Mouse (Mus musculus) heart, postnatal 0 days (tissue): Measurements from ENCODE around the gene Gm13279. TPM values are rescaled to one million over a fixed set of nuclear protein-coding genes. Genes with fewer than 3 reads are reported as not detected.
"Not testable (repeated sequence)": the region's sequence is repeated elsewhere in the genome, so short reads cannot be mapped to it uniquely, and the experiment has no call there.

Source experiments
- ATAC-seq: fragments of 200-750 bp; cut with Nextera tagmentation; 2 replicates; pipeline ENCODE4 v1.8.0; 2017; ENCODE audit warnings: low read depth, moderate number of reproducible peaks, moderate library complexity; ENCODE audit not compliant: insufficient read depth
- DNase-seq: peaks from one replicate; pipeline ENCODE4 v3.0.0-alpha.2; 2016; ENCODE audit warnings: low spot score
- H3K27ac ChIP-seq: fragments of 300-500 bp; sonication (generic); 2 replicates; pipeline ENCODE4 v1.5.1; 2014; ENCODE audit warnings: low read depth, mild to moderate bottlenecking
- H3K27me3 ChIP-seq: fragments of 300-500 bp; sonication (generic); 2 replicates; pipeline ENCODE4 v1.6.1; 2014; ENCODE audit warnings: low read length, mixed read lengths; ENCODE audit not compliant: control insufficient read depth, insufficient read depth
- H3K36me3 ChIP-seq: fragments of 300-500 bp; sonication (generic); replicated peaks from 2 replicates; pipeline ENCODE4 v1.6.1; 2014; ENCODE audit warnings: low read length, mixed read lengths; ENCODE audit not compliant: control insufficient read depth, insufficient read depth
- H3K4me1 ChIP-seq: fragments of 300-500 bp; sonication (generic); 2 replicates; pipeline ENCODE4 v1.6.1; 2014; ENCODE audit warnings: antibody characterized with exemption; ENCODE audit not compliant: control insufficient read depth, insufficient read depth
- H3K4me2 ChIP-seq: fragments of 300-500 bp; sonication (generic); 2 replicates; pipeline ENCODE4 v1.6.1; 2014; ENCODE audit warnings: low read depth, mild to moderate bottlenecking, low read length, moderate library complexity
- H3K4me3 ChIP-seq: fragments of 300-500 bp; sonication (generic); 2 replicates; pipeline ENCODE4 v1.5.1; 2014; ENCODE audit warnings: low read depth, low read length
- H3K9ac ChIP-seq: fragments of 300-500 bp; sonication (generic); replicated peaks from 2 replicates; pipeline ENCODE4 v1.6.1; 2014; ENCODE audit warnings: low read depth, low read length, mixed read lengths
- H3K9me3 ChIP-seq: fragments of 300-500 bp; sonication (generic); replicated peaks from 2 replicates; pipeline ENCODE4 v1.6.1; 2016; ENCODE audit warnings: low read length; ENCODE audit not compliant: control insufficient read depth
- CTCF ChIP-seq: IDR thresholded peaks from 2 replicates; pipeline ENCODE4 v1.5.1; 2016; ENCODE audit warnings: antibody characterized with exemption, control low read depth, low read depth
- EP300 ChIP-seq: IDR thresholded peaks from 2 replicates; pipeline ENCODE4 v1.6.1; 2016; ENCODE audit warnings: antibody characterized with exemption, low read depth
- WGBS: fragments of 180-500 bp; shearing (Covaris S2); extraction: QIAGEN DNeasy Blood & Tissue Kit; methylation state at CpG from one replicate; pipeline ENCODE4 v1.1.7; 2014; 5-methylcytosine and 5-hydroxymethylcytosine counted together
- polyA plus RNA-seq: library from polyadenylated mRNA; unstranded; fragments of >200 nt; fragmentation: Nextera tagmentation; extraction: Ambion mirVana; gene quantifications from 2 replicates; pipeline ENCODE4 v1.2.1, GENCODE M21; 2015
- total RNA-seq: library from RNA; depleted of rRNA; stranded (reverse); fragments of >200 nt; gene quantifications from 2 replicates; pipeline ENCODE4 v1.2.3, GENCODE M21; 2014; ENCODE audit warnings: low replicate concordance

Gm13279 gene
- total and polyA plus RNA-seq, 2 experiments from 2014 or later = not detected

DNA sequence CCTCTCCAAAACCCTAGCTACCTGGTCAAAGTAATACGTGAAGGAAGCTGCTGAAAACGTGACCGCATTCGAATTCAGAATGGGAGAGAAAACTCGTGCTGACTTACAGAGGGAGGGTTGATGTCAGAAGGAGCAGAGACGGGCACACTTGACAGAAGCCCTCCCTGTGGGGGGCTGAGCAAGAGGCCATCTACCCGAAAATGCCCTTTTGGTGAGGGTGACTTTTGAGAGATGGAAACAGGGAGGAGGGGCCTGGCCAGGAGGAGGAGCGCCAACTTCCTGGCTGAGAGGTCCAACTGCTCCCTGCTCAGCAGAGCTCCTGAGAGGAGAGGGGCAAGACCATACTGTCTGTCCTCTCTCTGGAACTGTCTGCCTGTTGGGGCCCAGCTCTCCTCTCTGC, 8.0 kb downstream of the Gm13279 start, which contains the start of gene Gm13288:
TSS of gene Gm13288 (plus strand) at position 301 of the 400 bp plus-strand sequence.
- not testable (repeated sequence) for H3K9ac ChIP-seq, H3K36me3 ChIP-seq, ATAC-seq, H3K4me1 ChIP-seq, H3K27ac ChIP-seq, H3K4me2 ChIP-seq, H3K9me3 ChIP-seq, DNase-seq, H3K27me3 ChIP-seq
- no CpG with 5 or more reads among the region's 8 CpGs for WGBS
- 0 out of 2 replicates have a peak within 1 kb of the TSS, but pooled peaks have one; percentile 24 for H3K4me3 ChIP-seq

DNA sequence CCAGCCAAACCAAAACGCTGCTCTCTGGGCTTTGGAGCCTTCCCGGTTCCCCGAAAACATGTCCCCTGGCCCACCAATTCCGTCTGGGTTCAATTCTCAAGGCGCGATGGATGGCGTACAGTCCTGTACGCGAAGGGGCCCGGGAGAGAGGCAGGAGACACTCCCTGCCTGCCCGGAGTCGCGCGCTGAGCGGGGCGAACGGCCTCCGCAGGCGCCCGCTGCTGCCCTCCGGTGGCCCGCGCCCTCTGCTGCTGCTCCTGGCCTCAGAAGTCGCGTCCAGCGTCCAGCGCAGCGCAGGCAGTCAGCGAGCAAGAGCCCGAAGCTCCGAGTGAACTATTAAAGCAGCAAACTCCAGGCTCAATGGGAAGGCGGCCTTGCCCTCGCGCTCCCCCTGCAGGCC, 8.6 kb downstream of the Gm13279 start:
- WGBS = 0% methylated on average over 4 of the region's 34 CpGs
- DNase-seq, H3K4me2 ChIP-seq: not testable (repeated sequence)

DNA sequence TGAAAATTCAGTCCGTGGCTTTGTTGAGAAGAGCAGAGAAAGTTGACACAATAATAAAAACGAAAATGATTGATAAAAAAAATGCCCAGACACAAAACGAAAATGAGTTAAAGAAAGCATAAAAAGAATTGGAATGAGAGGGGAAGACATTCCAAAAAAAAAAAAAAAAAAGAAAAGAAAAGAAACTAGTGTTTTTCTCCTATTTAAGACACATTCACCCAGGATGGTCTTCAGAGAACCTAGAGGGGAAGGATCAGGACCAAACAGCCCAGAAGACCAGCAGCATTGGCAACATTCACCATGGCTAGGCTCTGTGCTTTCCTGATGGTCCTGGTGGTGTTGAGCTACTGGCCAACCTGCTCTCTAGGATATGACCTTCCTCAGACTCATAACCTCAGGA, 18.7 kb downstream of the Gm13279 start, which contains the start of gene Ifna7:
TSS of gene Ifna7 (plus strand) at position 301 of the 400 bp plus-strand sequence.
- Histone ChIP-seq H3K27me3 (no peaks in the 10 kb centered on the region), H3K4me1 (no peaks in the 10 kb centered on the region), H3K36me3 (no peaks in the 10 kb centered on the region), H3K9ac (no peak within 1 kb of the TSS), H3K4me3 (no peak within 1 kb of the TSS), H3K4me2 (no peak within 1 kb of the TSS), H3K9me3 (no peaks in the 10 kb centered on the region), H3K27ac (no peak within 1 kb of the TSS)
- TF ChIP-seq CTCF (no peak), EP300 (no peak)
- DNase-seq (no peak), ATAC-seq (no peak)
- 52% methylated on average over 3 of the region's 3 CpGs for WGBS

More for the DNA sequence above, 8.6 kb downstream of the Gm13279 start:
- not testable (repeated sequence) for ATAC-seq, H3K4me1 ChIP-seq, H3K9me3 ChIP-seq, H3K36me3 ChIP-seq, H3K9ac ChIP-seq, H3K27me3 ChIP-seq, H3K27ac ChIP-seq
- 0 out of 2 replicates have a peak overlapping the region, but pooled peaks have one; percentile 24 for H3K4me3 ChIP-seq
- peak; percentile 32 for TF ChIP-seq CTCF

DNA sequence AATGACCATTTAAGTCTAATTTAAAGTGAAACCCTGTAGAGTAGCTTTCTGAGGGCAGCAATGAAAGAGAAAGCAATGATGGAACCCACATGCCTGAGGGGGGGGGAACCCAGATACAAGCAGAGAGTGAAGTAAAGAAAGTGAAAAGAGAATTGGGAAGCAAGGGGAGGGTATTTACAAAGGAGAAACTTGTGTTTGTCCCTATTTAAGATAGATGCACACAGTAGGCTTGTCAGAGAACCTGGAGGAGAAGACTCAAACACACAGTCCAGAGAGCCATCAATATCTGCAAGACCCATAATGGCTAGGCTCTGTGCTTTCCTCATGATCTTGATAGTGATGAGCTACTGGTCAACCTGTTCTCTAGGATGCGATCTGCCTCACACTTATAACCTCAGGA, 22.5 kb downstream of the Gm13279 start, which contains the start of gene Ifna11:
TSS of gene Ifna11 (plus strand) at position 301 of the 400 bp plus-strand sequence.
- H3K27me3 ChIP-seq = no peaks in the 10 kb centered on the region
- no peak within 1 kb of the TSS for H3K9ac ChIP-seq
- H3K4me3 ChIP-seq = no peak within 1 kb of the TSS
- H3K4me2 ChIP-seq = no peak within 1 kb of the TSS
- no peak for ATAC-seq
- no peaks in the 10 kb centered on the region for H3K4me1 ChIP-seq
- H3K27ac ChIP-seq = no peak within 1 kb of the TSS
- TF ChIP-seq EP300 (no peak), CTCF (no peak)
- no peaks in the 10 kb centered on the region for H3K36me3 ChIP-seq
- WGBS = 57% methylated on average over 1 of the region's 1 CpGs
- no peak for DNase-seq
- no peaks in the 10 kb centered on the region for H3K9me3 ChIP-seq

DNA sequence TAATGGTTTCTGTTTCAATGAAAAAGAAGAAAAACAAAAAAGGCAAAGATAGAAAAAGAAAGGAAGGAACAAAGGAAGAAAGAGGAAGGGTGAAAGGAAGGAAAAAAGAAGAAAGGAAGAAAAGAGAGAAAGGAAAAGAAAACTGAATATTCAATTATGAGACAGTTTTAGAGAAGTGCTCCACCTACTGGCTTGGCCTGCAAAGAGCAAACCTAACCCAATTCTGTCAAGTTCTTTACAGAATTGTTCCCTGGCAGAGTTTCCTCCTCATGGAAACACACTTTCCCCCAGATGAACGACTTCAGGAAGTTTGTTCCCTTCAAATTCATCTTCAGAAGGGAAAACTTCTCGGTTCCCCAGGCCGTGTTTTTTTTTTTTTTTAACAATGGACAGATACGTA, 25.8 kb downstream of the Gm13279 start:
- no peaks in the 10 kb centered on the region for H3K9me3 ChIP-seq
- no peak for ATAC-seq
- 25% methylated on average over 4 of the region's 4 CpGs for WGBS
- H3K4me2 ChIP-seq = no peak overlapping the region
- no peaks in the 10 kb centered on the region for H3K4me1 ChIP-seq
- no peak overlapping the region for H3K27ac ChIP-seq
- H3K9ac ChIP-seq = no peak overlapping the region
- H3K4me3 ChIP-seq = no peak overlapping the region
- H3K36me3 ChIP-seq = no peaks in the 10 kb centered on the region
- DNase-seq = no peak
- peak; percentile 42 for TF ChIP-seq CTCF
- no peak for TF ChIP-seq EP300
- no peaks in the 10 kb centered on the region for H3K27me3 ChIP-seq

DNA sequence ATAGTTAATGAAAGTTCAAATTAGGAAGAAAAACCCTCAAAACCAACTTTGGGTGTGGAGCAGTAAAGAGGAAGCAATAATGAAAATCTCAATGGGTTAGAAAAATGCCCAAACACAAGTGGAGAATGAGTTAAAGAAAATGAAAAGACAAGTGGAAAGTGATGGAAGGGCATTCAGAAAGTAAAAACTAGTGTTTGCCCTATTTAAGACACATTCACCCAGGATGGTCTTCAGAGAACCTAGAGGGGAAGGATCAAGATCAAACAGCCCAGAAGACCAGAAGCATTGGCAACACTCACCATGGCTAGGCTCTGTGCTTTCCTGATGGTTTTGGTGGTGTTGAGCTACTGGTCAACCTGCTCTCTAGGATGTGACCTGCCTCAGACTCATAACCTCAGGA, 29.9 kb downstream of the Gm13279 start, which contains the start of gene Ifna6:
TSS of gene Ifna6 (plus strand) at position 301 of the 400 bp plus-strand sequence.
- H3K27ac ChIP-seq, H3K4me1 ChIP-seq, DNase-seq, H3K27me3 ChIP-seq, H3K36me3 ChIP-seq, ATAC-seq, H3K4me3 ChIP-seq, H3K9me3 ChIP-seq, H3K9ac ChIP-seq, H3K4me2 ChIP-seq: not testable (repeated sequence)
